Mouse (Mus musculus): ENCODE results near the gene Best2.

The Best2 gene

DNA sequence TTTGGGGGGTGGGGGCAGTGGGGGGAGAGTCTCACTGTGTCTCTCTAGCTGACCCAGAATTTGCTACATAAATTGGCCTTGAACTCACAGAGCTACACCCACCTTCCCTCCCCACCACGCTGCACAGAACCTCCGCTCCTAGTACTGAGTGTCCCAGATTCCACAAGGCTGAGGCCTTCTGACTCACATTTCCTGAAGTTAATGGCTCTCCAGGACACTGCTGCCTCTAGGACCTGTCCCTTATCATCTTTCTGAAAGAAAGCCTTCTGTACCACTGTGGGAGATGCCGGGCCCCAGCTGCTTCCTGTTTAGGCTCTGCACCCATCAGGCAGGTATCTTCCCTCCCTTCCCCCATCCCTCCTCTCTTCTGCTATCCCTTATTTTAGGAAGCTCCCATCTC, 47.7 kb downstream of the Best2 start:
- no peak for DNase-seq

- DNase-seq: peak; percentile 86
Observed at GRCm38 (mm10) chr8:84965731-84966291, 48.5 kb downstream of the Best2 start.

DNA sequence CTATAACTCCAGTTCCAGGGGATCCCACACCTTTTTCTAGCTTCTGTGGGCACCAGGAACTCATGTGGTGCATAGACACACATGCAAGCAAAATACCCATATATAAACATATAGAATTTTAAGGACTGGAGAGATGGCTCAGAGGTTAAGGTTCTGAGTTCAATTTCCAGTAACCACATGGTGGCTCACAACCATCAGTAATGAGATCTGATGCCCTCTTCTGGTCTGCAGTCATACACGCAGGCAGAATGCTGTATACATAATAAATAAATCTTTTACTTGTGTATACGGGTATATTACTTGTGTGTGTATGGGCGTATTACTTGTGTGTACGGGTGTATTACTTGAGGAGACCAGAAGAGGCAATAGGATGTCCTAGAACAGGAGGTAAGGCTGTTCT, 50.4 kb downstream of the Best2 start:
- DNase-seq: no peak

DNA sequence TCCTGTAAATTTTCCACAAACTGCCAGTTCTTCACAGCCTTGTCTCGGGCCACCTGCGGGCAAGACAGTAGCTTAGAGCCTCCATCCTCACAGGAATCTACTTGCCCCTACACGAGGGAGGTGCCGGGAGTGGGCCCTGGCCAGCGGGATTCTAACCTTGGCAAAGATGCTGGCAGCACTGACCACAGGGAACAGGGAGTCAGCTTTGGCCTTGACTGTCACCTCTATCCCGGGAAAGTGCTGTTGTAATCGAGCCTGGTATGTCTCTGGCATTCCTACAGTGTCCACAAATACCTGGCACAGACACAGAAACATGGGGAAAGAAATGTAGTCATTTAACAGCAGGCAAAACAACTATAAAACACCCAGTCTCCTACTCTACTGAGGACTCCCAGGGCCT, 54.5 kb downstream of the Best2 start:
- DNase-seq: no peak
